ENCODE assay signal across 23 mouse cellular contexts in genomic region chr5:22452452-22452851, GRCm38 (mm10).
DNase-seq lines count a peak whose midpoint lies in the region; ATAC-seq and TF ChIP-seq lines count a peak whose summit lies in the region.
"Had no signal": no experiment of that assay in that cellular context is flagged by ENCODE, and none has a peak within 500 bp of the region (broad histone marks: within the 10 kb centered on the region; RNA-seq: fewer than 3 reads in every experiment).

No protein-coding gene starts in this region.

- DNase-seq in brain, embryonic 14.5 days (ENCODE audit: low read depth), result peak; percentile 6
- DNase-seq in cerebellum, postnatal 36 days, result no peak
- DNase-seq in spleen, adult 12 weeks (ENCODE audit: low spot score), result no peak
- DNase-seq: adrenal gland, postnatal 10 days; cerebellum, adult 8-10 months; gastrocnemius, postnatal 14 days; heart, adult 11 months; heart, postnatal 10 days; kidney, adult 2 months; liver, embryonic 13.5 days; lung, adult 2 months; lung, postnatal 14 days; thymus, adult 2 months had no signal

- no peaks in the 10 kb centered on the region for H3K36me3 ChIP-seq in hindbrain, embryonic 13.5 days
- H3K36me3 ChIP-seq in midbrain, embryonic 12.5 days, result no peaks in the 10 kb centered on the region
- H3K36me3 ChIP-seq in neural tube, embryonic 13.5 days, result no peaks in the 10 kb centered on the region
- H3K36me3 ChIP-seq: embryonic facial prominence, embryonic 15.5 days; forebrain, embryonic 15.5 days; heart, embryonic 12.5 days; limb, embryonic 13.5 days; liver, embryonic 13.5 days had no signal

- peak overlapping the region; percentile 30 for H3K4me2 ChIP-seq in hindbrain, embryonic 13.5 days
- H3K4me2 ChIP-seq in midbrain, embryonic 12.5 days (replicated peaks), result peak overlapping the region; percentile 22
- H3K4me2 ChIP-seq in neural tube, embryonic 13.5 days, result peak overlapping the region; percentile 38
- H3K4me2 ChIP-seq: embryonic facial prominence, embryonic 15.5 days; forebrain, embryonic 15.5 days; heart, embryonic 12.5 days; limb, embryonic 13.5 days; liver, embryonic 13.5 days had no signal

- 28% methylated on average over 9 of the region's 9 CpGs for WGBS in hindbrain, embryonic 13.5 days
- WGBS in midbrain, embryonic 12.5 days, result 68% methylated on average over 9 of the region's 9 CpGs
- 26% methylated on average over 9 of the region's 9 CpGs for WGBS in neural tube, embryonic 13.5 days

- H3K4me1 ChIP-seq in hindbrain, embryonic 13.5 days (replicated peaks), result peaks cover 6% of the 10 kb centered on the region
- no peaks in the 10 kb centered on the region for H3K4me1 ChIP-seq in midbrain, embryonic 12.5 days
- peaks cover 17% of the 10 kb centered on the region for H3K4me1 ChIP-seq in neural tube, embryonic 13.5 days (replicated peaks)
- H3K4me1 ChIP-seq: embryonic facial prominence, embryonic 15.5 days; forebrain, embryonic 15.5 days; heart, embryonic 12.5 days; limb, embryonic 13.5 days; liver, embryonic 13.5 days had no signal

- H3K27ac ChIP-seq in hindbrain, embryonic 13.5 days, result peak overlapping the region; percentile 46
- H3K27ac ChIP-seq in midbrain, embryonic 12.5 days (replicated peaks), result peak overlapping the region; percentile 35; the same call in 1 of the 2 replicates
- H3K27ac ChIP-seq in neural tube, embryonic 13.5 days (replicated peaks), result peak overlapping the region; percentile 64
- H3K27ac ChIP-seq: embryonic facial prominence, embryonic 15.5 days; forebrain, embryonic 15.5 days; kidney, postnatal 0 days; limb, embryonic 13.5 days; liver, embryonic 13.5 days; stomach, postnatal 0 days had no signal

- ATAC-seq in hindbrain, embryonic 13.5 days (ENCODE audit: low FRiP score), result no peak; the same call in 1 of the 2 replicates
- ATAC-seq in midbrain, embryonic 12.5 days (ENCODE audit: low FRiP score, low read depth), result 0 out of 2 replicates have a peak, but pooled peaks have one; percentile 5
- ATAC-seq in neural tube, embryonic 13.5 days (ENCODE audit: low read depth), result 0 out of 2 replicates have a peak, but pooled peaks have one; percentile 16
- ATAC-seq in activated CD4-positive, CD25-positive, alpha-beta regulatory T cell, adult 4 months, result no peak
- ATAC-seq: forebrain, embryonic 15.5 days had no signal

- H3K9me3 ChIP-seq in hindbrain, embryonic 13.5 days, result no peaks in the 10 kb centered on the region
- no peaks in the 10 kb centered on the region for H3K9me3 ChIP-seq in midbrain, embryonic 12.5 days
- H3K9me3 ChIP-seq in neural tube, embryonic 13.5 days, result no peaks in the 10 kb centered on the region
- H3K9me3 ChIP-seq: embryonic facial prominence, embryonic 15.5 days; forebrain, embryonic 15.5 days; heart, embryonic 12.5 days; limb, embryonic 13.5 days; liver, embryonic 13.5 days had no signal

- H3K4me3 ChIP-seq in hindbrain, embryonic 13.5 days, result no peak overlapping the region
- H3K4me3 ChIP-seq in midbrain, embryonic 12.5 days, result no peak overlapping the region
- no peak overlapping the region for H3K4me3 ChIP-seq in neural tube, embryonic 13.5 days
- H3K4me3 ChIP-seq: embryonic facial prominence, embryonic 15.5 days; forebrain, embryonic 15.5 days; heart, embryonic 12.5 days; limb, embryonic 13.5 days; liver, embryonic 13.5 days had no signal

- no peak for TF ChIP-seq CTCF in brain, embryonic 14.5 days (IDR thresholded peaks at IDR 0.05; ENCODE audit: borderline replicate concordance, extremely low read depth, insufficient read depth, insufficient read length)

- TF ChIP-seq POLR2A in brain, embryonic 14.5 days (IDR thresholded peaks at IDR 0.05; ENCODE audit: borderline replicate concordance, extremely low read depth, insufficient read depth, insufficient read length, poor library complexity, severe bottlenecking), result no peak

- H3K9ac ChIP-seq in hindbrain, embryonic 13.5 days, result 0 out of 2 replicates have a peak overlapping the region, but pooled peaks have one; percentile 19
- no peak overlapping the region for H3K9ac ChIP-seq in midbrain, embryonic 12.5 days (replicated peaks)
- H3K9ac ChIP-seq in neural tube, embryonic 13.5 days, result 0 out of 2 replicates have a peak overlapping the region, but pooled peaks have one; percentile 41
- H3K9ac ChIP-seq: embryonic facial prominence, embryonic 15.5 days; forebrain, embryonic 15.5 days; heart, embryonic 12.5 days; limb, embryonic 13.5 days; liver, embryonic 13.5 days had no signal

- no peaks in the 10 kb centered on the region for H3K27me3 ChIP-seq in hindbrain, embryonic 13.5 days
- H3K27me3 ChIP-seq in midbrain, embryonic 12.5 days, result no peaks in the 10 kb centered on the region
- no peaks in the 10 kb centered on the region for H3K27me3 ChIP-seq in neural tube, embryonic 13.5 days
- H3K27me3 ChIP-seq: embryonic facial prominence, embryonic 15.5 days; forebrain, embryonic 15.5 days; heart, embryonic 12.5 days; limb, embryonic 13.5 days; liver, embryonic 13.5 days had no signal

Comparison
In these comparisons a context has a peak if more than half of its experiments do, and no peak if none do; other contexts are left out.
1. ATAC-seq: peak in midbrain, embryonic 12.5 days (single experiment) and neural tube, embryonic 13.5 days (single experiment); none in hindbrain, embryonic 13.5 days (single experiment) and activated CD4-positive, CD25-positive, alpha-beta regulatory T cell, adult 4 months (single experiment).
2. Peak in every context shown above with its lines, with median percentiles within 50 percentile points of each other: H3K27ac ChIP-seq and H3K4me2 ChIP-seq.